Mouse (Mus musculus): Measurements from ENCODE around the gene Adamts16. TPM values are rescaled to one million over a fixed set of nuclear protein-coding genes. Genes with fewer than 3 reads are reported as not detected.

The Adamts16 gene
- polyA plus RNA-seq (2012; rRNA removed), result 1.6 and 2.3 TPM in 2 replicates

DNA sequence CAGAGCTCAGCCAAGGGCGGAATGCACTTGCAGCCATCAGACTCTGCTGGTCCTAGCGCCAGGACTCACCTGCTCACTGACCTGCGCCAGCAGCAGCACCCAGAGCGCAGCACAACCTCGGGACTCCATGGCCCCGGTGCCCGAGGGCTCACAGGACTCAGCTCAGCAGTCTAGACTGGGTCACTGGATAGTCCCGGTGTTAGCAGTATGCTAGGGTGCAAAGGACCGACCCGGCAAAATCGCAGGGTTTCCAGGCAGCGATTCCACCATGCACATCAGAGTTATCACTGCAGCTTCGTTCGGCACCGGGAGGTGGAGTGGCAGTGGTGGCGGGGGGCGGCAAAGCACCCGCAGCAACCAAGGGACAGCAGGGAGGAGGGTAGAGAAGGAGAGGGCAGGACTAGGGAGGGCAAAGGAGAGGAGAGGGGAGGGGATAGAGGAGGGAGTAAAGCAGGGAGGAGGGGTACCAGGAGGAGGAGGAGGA, at the start of gene Adamts16:
Gene Adamts16, minus strand, starts transcription at position 391 of the 484 bp plus-strand sequence.

Other genes starting within 250 kb of the Adamts16 start
- gene Ice1, start 204.2 kb downstream of the Adamts16 start, polyA plus RNA-seq (2012; rRNA removed), result 29.7 and 29.9 TPM in 2 replicates

All from ovary, adult 2 months (tissue).